Mouse (Mus musculus) stomach, embryonic 15.5 days (tissue): ENCODE measurements around the gene Ldlrad2. TPM values are rescaled to one million over a fixed set of nuclear protein-coding genes. Genes with fewer than 3 reads are reported as not detected.

Source experiments
- ATAC-seq: fragments of 200-750 bp; cut with Nextera tagmentation; 2 replicates; pipeline ENCODE4 v1.8.0; 2017; ENCODE audit warnings: low read depth, moderate number of reproducible peaks, moderate TSS enrichment; ENCODE audit not compliant: insufficient read depth, low FRiP score
- H3K27ac ChIP-seq: fragments of 300-500 bp; sonication (generic); 2 replicates; pipeline ENCODE4 v1.5.1; 2015; ENCODE audit warnings: mild to moderate bottlenecking, inconsistent platforms
- H3K27me3 ChIP-seq: fragments of 300-500 bp; sonication (generic); replicated peaks from 2 replicates; pipeline ENCODE4 v1.6.1; 2015; ENCODE audit warnings: inconsistent platforms
- H3K36me3 ChIP-seq: fragments of 300-500 bp; sonication (generic); 2 replicates; pipeline ENCODE4 v1.6.1; 2015; ENCODE audit warnings: inconsistent platforms
- H3K4me1 ChIP-seq: fragments of 300-500 bp; sonication (generic); 2 replicates; pipeline ENCODE4 v1.6.1; 2015; ENCODE audit warnings: inconsistent platforms
- H3K4me2 ChIP-seq: fragments of 300-500 bp; sonication (generic); 2 replicates; pipeline ENCODE4 v1.6.1; 2015; ENCODE audit warnings: mild to moderate bottlenecking, inconsistent platforms
- H3K4me3 ChIP-seq: fragments of 300-500 bp; sonication (generic); replicated peaks from 2 replicates; pipeline ENCODE4 v1.5.1; 2015; ENCODE audit warnings: inconsistent platforms
- H3K9ac ChIP-seq: fragments of 300-500 bp; sonication (generic); 2 replicates; pipeline ENCODE4 v1.6.1; 2015; ENCODE audit warnings: inconsistent platforms
- H3K9me3 ChIP-seq: fragments of 300-500 bp; sonication (generic); 2 replicates; pipeline ENCODE4 v1.6.1; 2016; ENCODE audit warnings: inconsistent platforms
- WGBS: fragments of 180-500 bp; shearing (Covaris S2); methylation state at CpG from one replicate; pipeline ENCODE4 v1.1.7; 2015; 5-methylcytosine and 5-hydroxymethylcytosine counted together
- microRNA-seq: library from miRNA; unstranded; fragments of <30 nt; microRNA quantifications from one replicate; pipeline ENCODE4, GENCODE M21; 2016
- polyA plus RNA-seq: library from polyadenylated mRNA; unstranded; fragments of >200 nt; fragmentation: Nextera tagmentation; extraction: Ambion mirVana; gene quantifications from 2 replicates; pipeline ENCODE4 v1.2.1, GENCODE M21; 2015

The Ldlrad2 gene
- polyA plus RNA-seq, 1 experiment from 2014 or later, result not detected

- Histone ChIP-seq H3K27ac (no peak overlapping the region), H3K36me3 (peaks cover 93% of the 10 kb centered on the region), H3K4me1 (no peaks in the 10 kb centered on the region), H3K27me3 (no peaks in the 10 kb centered on the region), H3K4me2 (no peak overlapping the region), H3K4me3 (no peak overlapping the region), H3K9ac (no peak overlapping the region), H3K9me3 (no peaks in the 10 kb centered on the region)
- 92% methylated on average over 9 of the region's 9 CpGs for WGBS
- no peak for ATAC-seq
Measured at GRCm38 (mm10) chr4:137545568-137545967, 28.8 kb downstream of the Ldlrad2 start.

- no peak for ATAC-seq
- 78% methylated on average over 10 of the region's 10 CpGs for WGBS
- Histone ChIP-seq H3K27ac (no peak overlapping the region), H3K9ac (no peak overlapping the region), H3K27me3 (no peaks in the 10 kb centered on the region), H3K36me3 (peaks cover 85% of the 10 kb centered on the region), H3K9me3 (no peaks in the 10 kb centered on the region), H3K4me3 (no peak overlapping the region), H3K4me1 (no peaks in the 10 kb centered on the region), H3K4me2 (no peak overlapping the region)
Measured at GRCm38 (mm10) chr4:137542968-137543367, 31.4 kb downstream of the Ldlrad2 start.

- WGBS, result 74% methylated on average over 14 of the region's 14 CpGs
- no peaks in the 10 kb centered on the region for H3K9me3 ChIP-seq
- H3K27me3 ChIP-seq, result no peaks in the 10 kb centered on the region
- no peak overlapping the region for H3K9ac ChIP-seq
- ATAC-seq, result no peak
- H3K4me1 ChIP-seq, result no peaks in the 10 kb centered on the region
- no peak overlapping the region for H3K4me2 ChIP-seq
- H3K4me3 ChIP-seq, result no peak overlapping the region
- peaks cover 76% of the 10 kb centered on the region for H3K36me3 ChIP-seq
- H3K27ac ChIP-seq, result no peak overlapping the region
Measured at GRCm38 (mm10) chr4:137540356-137540755, 34.0 kb downstream of the Ldlrad2 start.

- 85% methylated on average over 6 of the region's 6 CpGs for WGBS
- Histone ChIP-seq H3K27ac (no peak overlapping the region), H3K4me2 (no peak overlapping the region), H3K36me3 (peaks cover 53% of the 10 kb centered on the region), H3K4me1 (no peaks in the 10 kb centered on the region), H3K27me3 (no peaks in the 10 kb centered on the region), H3K9ac (no peak overlapping the region), H3K4me3 (no peak overlapping the region), H3K9me3 (no peaks in the 10 kb centered on the region)
- ATAC-seq, result no peak
Measured at GRCm38 (mm10) chr4:137527872-137528271, 46.5 kb downstream of the Ldlrad2 start.

GRCm38 (mm10) chr4:137527368-137527767 is 47.0 kb downstream of the Ldlrad2 start:
- H3K27ac ChIP-seq, result no peak overlapping the region
- no peak overlapping the region for H3K9ac ChIP-seq
- no peaks in the 10 kb centered on the region for H3K4me1 ChIP-seq
- peaks cover 58% of the 10 kb centered on the region for H3K36me3 ChIP-seq
- no peak for ATAC-seq
- H3K4me2 ChIP-seq, result no peak overlapping the region
- 60% methylated on average over 4 of the region's 4 CpGs for WGBS
- no peak overlapping the region for H3K4me3 ChIP-seq
- H3K27me3 ChIP-seq, result no peaks in the 10 kb centered on the region
- no peaks in the 10 kb centered on the region for H3K9me3 ChIP-seq

- peaks cover 66% of the 10 kb centered on the region for H3K36me3 ChIP-seq
- no peak overlapping the region for H3K9ac ChIP-seq
- WGBS, result 88% methylated on average over 1 of the region's 1 CpGs
Measured at GRCm38 (mm10) chr4:137525426-137525825, 48.9 kb downstream of the Ldlrad2 start.

More at GRCm38 (mm10) chr4:137525426-137525825, 48.9 kb downstream of the Ldlrad2 start:
- H3K4me3 ChIP-seq, result no peak overlapping the region
- no peak for ATAC-seq
- no peaks in the 10 kb centered on the region for H3K27me3 ChIP-seq
- H3K27ac ChIP-seq, result no peak overlapping the region
- no peaks in the 10 kb centered on the region for H3K4me1 ChIP-seq
- H3K9me3 ChIP-seq, result no peaks in the 10 kb centered on the region
- H3K4me2 ChIP-seq, result no peak overlapping the region

Small RNA genes within 50 kb of the gene (microRNA-seq; reads per million reads assigned to microRNA genes)
- gene Mir7018, result 1.2 reads per million

Other genes with a start within 250 kb of the Ldlrad2 start
- 670 and 699 TPM in 2 replicates for gene Cdc42, start 216.8 kb downstream of the Ldlrad2 start, polyA plus RNA-seq
- 0.26 and 0.36 TPM in 2 replicates for gene Cela3a, start 164.8 kb downstream of the Ldlrad2 start, polyA plus RNA-seq
- 232 and 273 TPM in 2 replicates for gene Cela3b, start 144.0 kb downstream of the Ldlrad2 start, polyA plus RNA-seq
- not detected in 2 replicates for gene 1700013G24Rik, start 121.3 kb downstream of the Ldlrad2 start, polyA plus RNA-seq
- gene Hspg2, start 105.8 kb downstream of the Ldlrad2 start, polyA plus RNA-seq, result 28.5 and 28.9 TPM in 2 replicates
- gene Usp48, start 19.2 kb upstream of the Ldlrad2 start, polyA plus RNA-seq, result 63.8 and 68.8 TPM in 2 replicates
- 59.1 and 73.0 TPM in 2 replicates for gene Rap1gap, start 90.2 kb upstream of the Ldlrad2 start, polyA plus RNA-seq
- gene Alpl, start 221.8 kb upstream of the Ldlrad2 start, polyA plus RNA-seq, result 9.8 and 10.8 TPM in 2 replicates